Mouse (Mus musculus): ENCODE data around the gene Adam22.
A peak's percentile ranks its signal among the peaks of the same experiment; 100 is the strongest.
"Not testable (repeated sequence)": the region's sequence is repeated elsewhere in the genome, so short reads cannot be mapped to it uniquely, and the experiment has no call there.

Adam22 gene

GRCm38 (mm10) chr5:8327645-8328269 is 40.2 kb downstream of the Adam22 start:
- no peak for DNase-seq (ENCODE audit: extremely low read depth, low read depth, low spot score)

- DNase-seq (ENCODE audit: extremely low read depth, low read depth, low spot score), result no peak
Observed at GRCm38 (mm10) chr5:8326671-8327070, 41.3 kb downstream of the Adam22 start.

GRCm38 (mm10) chr5:8312324-8312723 is 55.6 kb downstream of the Adam22 start:
- peak; percentile 45 for DNase-seq (ENCODE audit: extremely low read depth, low read depth, low spot score)

GRCm38 (mm10) chr5:8310907-8311306 is 57.1 kb downstream of the Adam22 start:
- peak; percentile 26 for DNase-seq (ENCODE audit: extremely low read depth, low read depth, low spot score)

GRCm38 (mm10) chr5:8297719-8298419 is 70.1 kb downstream of the Adam22 start:
- no peak for DNase-seq (ENCODE audit: extremely low read depth, low read depth, low spot score)

GRCm38 (mm10) chr5:8293287-8293686 is 74.7 kb downstream of the Adam22 start:
- no peak for DNase-seq (ENCODE audit: extremely low read depth, low read depth, low spot score)

- no peak for DNase-seq (ENCODE audit: extremely low read depth, low read depth, low spot score)
Observed at GRCm38 (mm10) chr5:8291496-8291895, 76.5 kb downstream of the Adam22 start.

- DNase-seq (ENCODE audit: extremely low read depth, low read depth, low spot score), result no peak
Observed at GRCm38 (mm10) chr5:8289678-8290614, 78.0 kb downstream of the Adam22 start.

- DNase-seq (ENCODE audit: extremely low read depth, low read depth, low spot score), result no peak
Observed at GRCm38 (mm10) chr5:8284123-8284522, 83.8 kb downstream of the Adam22 start.

GRCm38 (mm10) chr5:8276141-8276540 is 91.8 kb downstream of the Adam22 start:
- DNase-seq (ENCODE audit: extremely low read depth, low read depth, low spot score), result no peak

GRCm38 (mm10) chr5:8257366-8257765 is 110.6 kb downstream of the Adam22 start:
- no peak for DNase-seq (ENCODE audit: extremely low read depth, low read depth, low spot score)

- DNase-seq (ENCODE audit: extremely low read depth, low read depth, low spot score), result no peak
Observed at GRCm38 (mm10) chr5:8256487-8256886, 111.5 kb downstream of the Adam22 start.

GRCm38 (mm10) chr5:8244696-8245095 is 123.3 kb downstream of the Adam22 start:
- no peak for DNase-seq (ENCODE audit: extremely low read depth, low read depth, low spot score)

GRCm38 (mm10) chr5:8243064-8243615 is 124.8 kb downstream of the Adam22 start:
- no peak for DNase-seq (ENCODE audit: extremely low read depth, low read depth, low spot score)

GRCm38 (mm10) chr5:8242660-8243059 is 125.3 kb downstream of the Adam22 start:
- no peak for DNase-seq (ENCODE audit: extremely low read depth, low read depth, low spot score)

GRCm38 (mm10) chr5:8227073-8227472 is 140.9 kb downstream of the Adam22 start:
- no peak for DNase-seq (ENCODE audit: extremely low read depth, low read depth, low spot score)

- DNase-seq (ENCODE audit: extremely low read depth, low read depth, low spot score), result no peak
Observed at GRCm38 (mm10) chr5:8224321-8224705, 143.6 kb downstream of the Adam22 start.

GRCm38 (mm10) chr5:8223597-8224320 is 144.2 kb downstream of the Adam22 start:
- no peak for DNase-seq (ENCODE audit: extremely low read depth, low read depth, low spot score)

- DNase-seq (ENCODE audit: extremely low read depth, low read depth, low spot score), result no peak
Observed at GRCm38 (mm10) chr5:8221630-8222029, 146.3 kb downstream of the Adam22 start.

GRCm38 (mm10) chr5:8215841-8216240 is 152.1 kb downstream of the Adam22 start:
- no peak for DNase-seq (ENCODE audit: extremely low read depth, low read depth, low spot score)

GRCm38 (mm10) chr5:8184992-8185391 is 183.0 kb downstream of the Adam22 start:
- not testable (repeated sequence) for DNase-seq (ENCODE audit: extremely low read depth, low read depth, low spot score)

Measured in fat pad, adult 2 months (tissue).